Mouse (Mus musculus): ENCODE results near the gene Ifitm2. TPM values are rescaled to one million over a fixed set of nuclear protein-coding genes. Genes with fewer than 3 reads are reported as not detected.

Gene Ifitm2
- total RNA-seq, 1 experiment: 679 TPM

DNA sequence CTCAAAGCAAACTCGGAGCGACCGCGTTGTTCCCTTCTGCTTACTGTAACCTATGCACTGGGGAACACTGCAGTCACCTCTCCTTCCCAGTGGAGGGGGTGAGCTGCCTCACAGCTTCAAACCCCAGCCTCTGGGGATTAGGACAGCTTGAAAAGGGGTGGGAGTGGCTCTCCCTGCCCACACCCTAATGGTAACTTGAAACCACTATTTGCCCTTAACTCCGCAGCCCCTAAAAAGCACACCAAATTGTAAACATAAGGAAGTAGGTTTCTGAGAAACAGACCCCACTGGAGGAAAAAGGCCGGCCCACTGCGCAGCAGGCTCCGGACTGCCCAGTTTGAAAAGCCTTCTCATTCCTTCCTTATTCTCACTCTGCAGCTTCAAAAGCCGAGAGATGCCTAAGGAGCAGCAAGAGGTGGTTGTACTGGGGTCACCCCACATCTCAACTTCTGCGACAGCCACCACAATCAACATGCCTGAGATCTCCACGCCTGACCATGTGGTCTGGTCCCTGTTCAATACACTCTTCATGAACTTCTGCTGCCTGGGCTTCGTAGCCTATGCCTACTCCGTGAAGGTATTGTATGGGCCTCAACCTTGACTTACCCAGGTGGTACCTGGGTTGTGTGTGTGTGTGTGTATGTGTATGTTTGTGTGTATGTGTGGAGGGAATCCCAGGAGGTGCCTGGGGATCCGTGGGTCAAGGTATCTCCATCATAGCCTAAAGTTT, 12.2 kb upstream of the Ifitm2 start:
- Histone ChIP-seq H3K9me3 (ENCODE audit: control insufficient read depth, insufficient read depth, low read depth, low read length) (no peaks in the 10 kb centered on the region), H3K27ac (ENCODE audit: insufficient read depth, low read depth, low read length, poor library complexity, severe bottlenecking) (peak overlapping the region; percentile 75), H3K36me3 (ENCODE audit: control insufficient read depth, insufficient read depth, low read length, poor library complexity, severe bottlenecking) (peaks cover 9% of the 10 kb centered on the region; the same call in 1 of the 2 replicates), H3K9ac (ENCODE audit: insufficient read depth, low read depth, low read length, poor library complexity, severe bottlenecking) (peak overlapping the region; percentile 74), H3K4me1 (ENCODE audit: control insufficient read depth in 2 of 2, insufficient read depth in 2 of 2, low read length in 2 of 2, poor library complexity in 1 of 2) (peaks cover 13 to 43% of the 10 kb centered on the region in 2 experiments; a peak in 3 of 4 replicates), H3K4me3 (ENCODE audit: insufficient read depth in 1 of 2, low read depth in 1 of 2, low read length in 2 of 2, poor library complexity in 1 of 2, severe bottlenecking in 1 of 2) (peak overlapping the region; percentile 51 to 77)
- in situ Hi-C loops (cut with MboI; ENCODE audit: low sequenced_read_pairs in 2 of 2, unreplicated experiment in 2 of 2): no loop called here
- peak; percentile 63 for DNase-seq (ENCODE audit: low read depth, low spot score)
- TF ChIP-seq ZNF384 (IDR thresholded peaks at IDR 0.05; ENCODE audit: low read depth, low read length): no peak
- no peak for TF ChIP-seq MAFK (IDR thresholded peaks at IDR 0.05; ENCODE audit: insufficient read depth, low read depth, low read length)

DNA sequence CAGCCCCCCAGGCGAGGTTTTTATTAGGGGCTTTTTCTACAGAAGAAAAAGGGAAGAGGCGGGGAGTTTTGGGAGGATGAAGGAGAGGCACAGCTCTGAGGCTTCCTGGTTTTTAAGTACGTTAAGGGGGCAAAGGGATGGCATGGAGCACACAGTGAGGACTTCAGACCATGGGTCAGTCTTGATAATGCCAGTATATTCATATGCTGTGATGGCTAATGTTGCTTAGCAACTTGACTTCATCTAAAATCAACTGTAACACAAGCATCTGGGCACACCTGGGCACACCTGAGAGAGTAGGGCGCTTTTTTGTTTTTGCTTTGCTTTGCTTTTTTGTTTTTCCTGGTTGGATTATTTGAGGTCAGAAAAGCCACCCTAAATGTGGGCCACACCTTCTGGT, 11.1 kb upstream of the Ifitm2 start, which contains the start of gene Ifitm1:
Ifitm1 (plus strand) TSS at position 301 of the 400 bp plus-strand sequence.
- H3K4me3 ChIP-seq (ENCODE audit: insufficient read depth in 1 of 2, low read depth in 1 of 2, low read length in 2 of 2, poor library complexity in 1 of 2, severe bottlenecking in 1 of 2): peak within 1 kb of the TSS; percentile 51 to 77
- H3K4me1 ChIP-seq (ENCODE audit: control insufficient read depth in 2 of 2, insufficient read depth in 2 of 2, low read length in 2 of 2, poor library complexity in 1 of 2): peaks cover 21 to 44% of the 10 kb centered on the region in 2 experiments
- in situ Hi-C loops (cut with MboI; ENCODE audit: low sequenced_read_pairs in 2 of 2, unreplicated experiment in 2 of 2): no loop called here

DNA sequence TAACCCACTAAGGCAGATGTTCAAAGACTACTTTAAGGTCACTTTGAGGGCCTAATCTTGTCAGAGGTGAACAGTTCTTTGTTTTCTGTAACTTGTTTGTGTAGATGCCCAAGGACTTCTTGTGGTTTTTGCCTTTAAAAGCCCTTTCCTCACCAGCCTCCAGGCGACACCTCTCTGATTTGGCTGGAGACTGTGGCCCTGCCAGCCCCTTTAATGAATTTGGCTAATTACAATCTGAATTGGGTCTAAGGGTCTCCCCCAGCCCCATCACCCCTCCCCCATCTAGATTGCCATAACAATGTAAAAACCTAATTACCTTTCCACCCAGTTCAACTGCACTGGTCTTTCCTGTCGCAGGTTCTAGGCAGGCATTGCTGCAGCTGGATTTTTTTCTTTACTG, 6.9 kb upstream of the Ifitm2 start:
- Histone ChIP-seq H3K36me3 (ENCODE audit: control insufficient read depth, insufficient read depth, low read length, poor library complexity, severe bottlenecking) (no peaks in the 10 kb centered on the region), H3K4me3 (ENCODE audit: insufficient read depth in 1 of 2, low read depth in 1 of 2, low read length in 2 of 2, poor library complexity in 1 of 2, severe bottlenecking in 1 of 2) (peak overlapping the region; percentile 45 to 57; a peak in 1 of 4 replicates), H3K4me1 (ENCODE audit: control insufficient read depth in 2 of 2, insufficient read depth in 2 of 2, low read length in 2 of 2, poor library complexity in 1 of 2) (peaks cover 19 to 28% of the 10 kb centered on the region in 2 experiments), H3K27ac (ENCODE audit: insufficient read depth, low read depth, low read length, poor library complexity, severe bottlenecking) (peak overlapping the region; percentile 93), H3K9me3 (ENCODE audit: control insufficient read depth, insufficient read depth, low read depth, low read length) (no peaks in the 10 kb centered on the region), H3K9ac (ENCODE audit: insufficient read depth, low read depth, low read length, poor library complexity, severe bottlenecking) (peak overlapping the region; percentile 7; the same call in 1 of the 2 replicates)
- in situ Hi-C loops (cut with MboI; ENCODE audit: low sequenced_read_pairs in 2 of 2, unreplicated experiment in 2 of 2): no loop called here
- TF ChIP-seq ZNF384 (IDR thresholded peaks at IDR 0.05; ENCODE audit: low read depth, low read length): no peak
- no peak for TF ChIP-seq ZC3H11A (IDR thresholded peaks at IDR 0.05; ENCODE audit: borderline replicate concordance, low read depth, low read length)
- no peak for TF ChIP-seq MAFK (IDR thresholded peaks at IDR 0.05; ENCODE audit: insufficient read depth, low read depth, low read length)
- no peak for TF ChIP-seq CHD2 (IDR thresholded peaks at IDR 0.05; ENCODE audit: low read depth, low read length)
- TF ChIP-seq HCFC1 (IDR thresholded peaks at IDR 0.05; ENCODE audit: borderline replicate concordance, insufficient read depth, low read length): no peak
- peak; percentile 68 for DNase-seq (ENCODE audit: low read depth, low spot score)

More for the DNA sequence above, 11.1 kb upstream of the Ifitm2 start, which contains the start of gene Ifitm1:
- peak within 1 kb of the TSS; percentile 75 for H3K27ac ChIP-seq (ENCODE audit: insufficient read depth, low read depth, low read length, poor library complexity, severe bottlenecking)
- no peaks in the 10 kb centered on the region for H3K9me3 ChIP-seq (ENCODE audit: control insufficient read depth, insufficient read depth, low read depth, low read length)
- no peak for DNase-seq (ENCODE audit: low read depth, low spot score)
- H3K9ac ChIP-seq (ENCODE audit: insufficient read depth, low read depth, low read length, poor library complexity, severe bottlenecking): no peak within 1 kb of the TSS; the same call in 1 of the 2 replicates
- TF ChIP-seq CHD2 (IDR thresholded peaks at IDR 0.05; ENCODE audit: low read depth, low read length) (no peak), ZC3H11A (IDR thresholded peaks at IDR 0.05; ENCODE audit: borderline replicate concordance, low read depth, low read length) (no peak), HCFC1 (IDR thresholded peaks at IDR 0.05; ENCODE audit: borderline replicate concordance, insufficient read depth, low read length) (no peak), ZNF384 (IDR thresholded peaks at IDR 0.05; ENCODE audit: low read depth, low read length) (no peak), MAFK (IDR thresholded peaks at IDR 0.05; ENCODE audit: insufficient read depth, low read depth, low read length) (no peak)
- peaks cover 9% of the 10 kb centered on the region; the same call in 1 of the 2 replicates for H3K36me3 ChIP-seq (ENCODE audit: control insufficient read depth, insufficient read depth, low read length, poor library complexity, severe bottlenecking)

DNA sequence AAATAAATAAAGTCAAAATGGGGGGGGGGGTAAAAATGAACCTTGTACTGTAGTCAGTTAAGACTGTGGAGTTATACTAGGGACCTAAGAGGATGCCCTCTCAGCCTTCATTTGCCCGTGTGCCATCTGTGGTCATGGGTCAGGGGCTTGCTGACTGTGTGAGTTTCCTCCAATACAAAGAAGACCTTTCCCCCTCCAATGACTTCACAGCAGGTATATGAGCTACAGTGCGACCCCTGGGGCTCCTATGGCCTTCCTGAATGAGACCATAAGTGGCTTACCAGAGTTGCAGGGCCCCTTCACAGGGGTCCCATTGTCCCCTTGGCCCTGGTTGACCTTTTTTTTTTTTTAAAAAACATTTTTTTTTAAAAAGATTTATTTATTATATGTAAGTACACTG, 5.6 kb upstream of the Ifitm2 start:
- TF ChIP-seq MAFK (IDR thresholded peaks at IDR 0.05; ENCODE audit: insufficient read depth, low read depth, low read length) (no peak), ZNF384 (IDR thresholded peaks at IDR 0.05; ENCODE audit: low read depth, low read length) (no peak), HCFC1 (IDR thresholded peaks at IDR 0.05; ENCODE audit: borderline replicate concordance, insufficient read depth, low read length) (no peak), ZC3H11A (IDR thresholded peaks at IDR 0.05; ENCODE audit: borderline replicate concordance, low read depth, low read length) (no peak), CHD2 (IDR thresholded peaks at IDR 0.05; ENCODE audit: low read depth, low read length) (no peak)
- in situ Hi-C loops (cut with MboI; ENCODE audit: low sequenced_read_pairs in 2 of 2, unreplicated experiment in 2 of 2): no loop called here
- H3K4me3 ChIP-seq (ENCODE audit: insufficient read depth in 1 of 2, low read depth in 1 of 2, low read length in 2 of 2, poor library complexity in 1 of 2, severe bottlenecking in 1 of 2): no peak overlapping the region
- no peaks in the 10 kb centered on the region for H3K9me3 ChIP-seq (ENCODE audit: control insufficient read depth, insufficient read depth, low read depth, low read length)
- peak overlapping the region; percentile 89 for H3K27ac ChIP-seq (ENCODE audit: insufficient read depth, low read depth, low read length, poor library complexity, severe bottlenecking)
- peaks cover 17 to 28% of the 10 kb centered on the region in 2 experiments for H3K4me1 ChIP-seq (ENCODE audit: control insufficient read depth in 2 of 2, insufficient read depth in 2 of 2, low read length in 2 of 2, poor library complexity in 1 of 2)
- no peak for DNase-seq (ENCODE audit: low read depth, low spot score)
- no peak overlapping the region; the same call in 1 of the 2 replicates for H3K9ac ChIP-seq (ENCODE audit: insufficient read depth, low read depth, low read length, poor library complexity, severe bottlenecking)
- no peaks in the 10 kb centered on the region for H3K36me3 ChIP-seq (ENCODE audit: control insufficient read depth, insufficient read depth, low read length, poor library complexity, severe bottlenecking)
